Mouse (Mus musculus) small intestine, adult 2 months (tissue): ENCODE data around the gene Cyp2e1. TPM values are rescaled to one million over a fixed set of nuclear protein-coding genes. Genes with fewer than 3 reads are reported as not detected.

Experiments
- H3K27ac ChIP-seq: fragments of 200-500 bp; 2 replicates; pipeline ENCODE4 v1.5.1; 2012; ENCODE audit warnings: low read depth, low read length, control low read depth, inconsistent platforms; ENCODE audit not compliant: insufficient read depth
- H3K27me3 ChIP-seq: fragments of 200-500 bp; 2 replicates; pipeline ENCODE4 v1.6.1; 2012; ENCODE audit warnings: mild to moderate bottlenecking, moderate library complexity, low read length, inconsistent platforms; ENCODE audit not compliant: control insufficient read depth, insufficient read depth
- H3K36me3 ChIP-seq: fragments of 200-500 bp; 2 replicates; pipeline ENCODE4 v1.6.1; 2012; ENCODE audit warnings: mild to moderate bottlenecking, low read length, control low read depth, inconsistent platforms; ENCODE audit not compliant: control insufficient read depth, insufficient read depth
- H3K4me1 ChIP-seq: fragments of 200-500 bp; 2 replicates; pipeline ENCODE4 v1.6.1; 2012; ENCODE audit warnings: low read length, inconsistent platforms, mixed read lengths; ENCODE audit not compliant: control insufficient read depth, insufficient read depth, insufficient read length
- H3K4me3 ChIP-seq: fragments of 200-500 bp; 2 replicates; pipeline ENCODE4 v1.5.1; 2012; ENCODE audit warnings: low read depth, mild to moderate bottlenecking, control low read depth, inconsistent platforms, low read length, moderate library complexity
- CTCF ChIP-seq: fragments of 200-500 bp; IDR thresholded peaks from 2 replicates; pipeline ENCODE4 v1.5.1; 2012; ENCODE audit warnings: low read depth, mild to moderate bottlenecking, control low read depth, inconsistent platforms, low read length, moderate library complexity, mixed read lengths; ENCODE audit not compliant: insufficient replicate concordance, insufficient read length; ENCODE audit errors: extremely low read depth
- POLR2A ChIP-seq: fragments of 200-500 bp; IDR thresholded peaks from 2 replicates; pipeline ENCODE4 v1.6.1; 2012; ENCODE audit warnings: low read depth, mild to moderate bottlenecking, control low read depth, inconsistent platforms, low read length, moderate library complexity
- WGBS: fragments of 180-500 bp; shearing (Covaris S2); methylation state at CpG from one replicate; pipeline ENCODE4 v1.1.7; 2018; 5-methylcytosine and 5-hydroxymethylcytosine counted together
- polyA plus RNA-seq: library from polyadenylated mRNA; depleted of rRNA; stranded (reverse); fragments of >200 nt; gene quantifications from 2 replicates; pipeline ENCODE4 v1.2.3, GENCODE M21; 2012; rRNA removed

Gene Cyp2e1
- polyA plus RNA-seq, 1 experiment = 0.09 TPM

GRCm38 (mm10) chr7:140810496-140810895 is 47.0 kb downstream of the Cyp2e1 start:
- Histone ChIP-seq H3K4me1 (no peaks in the 10 kb centered on the region), H3K4me3 (no peak overlapping the region), H3K27me3 (no peaks in the 10 kb centered on the region), H3K27ac (no peak overlapping the region), H3K36me3 (no peaks in the 10 kb centered on the region)
- no peak for TF ChIP-seq POLR2A
- no peak for TF ChIP-seq CTCF
- 90% methylated on average over 6 of the region's 6 CpGs for WGBS

- H3K36me3 ChIP-seq = no peaks in the 10 kb centered on the region
- no peaks in the 10 kb centered on the region; the same call in 1 of the 2 replicates for H3K27me3 ChIP-seq
- 89% methylated on average over 13 of the region's 13 CpGs for WGBS
- TF ChIP-seq CTCF (no peak), POLR2A (no peak)
- H3K4me1 ChIP-seq = no peaks in the 10 kb centered on the region
- no peak overlapping the region for H3K27ac ChIP-seq
- H3K4me3 ChIP-seq = no peak overlapping the region
Observed at GRCm38 (mm10) chr7:140811714-140812113, 48.2 kb downstream of the Cyp2e1 start.

GRCm38 (mm10) chr7:140812850-140813249 is 49.3 kb downstream of the Cyp2e1 start:
- Histone ChIP-seq H3K27ac (no peak overlapping the region), H3K36me3 (no peaks in the 10 kb centered on the region), H3K4me3 (no peak overlapping the region), H3K4me1 (no peaks in the 10 kb centered on the region), H3K27me3 (no peaks in the 10 kb centered on the region; the same call in 1 of the 2 replicates)
- no peak for TF ChIP-seq CTCF
- TF ChIP-seq POLR2A = no peak
- WGBS = 82% methylated on average over 12 of the region's 12 CpGs

GRCm38 (mm10) chr7:140820173-140820572 is 56.6 kb downstream of the Cyp2e1 start:
- Histone ChIP-seq H3K36me3 (no peaks in the 10 kb centered on the region), H3K4me1 (peaks cover 3% of the 10 kb centered on the region), H3K27me3 (no peaks in the 10 kb centered on the region; the same call in 1 of the 2 replicates), H3K4me3 (no peak overlapping the region), H3K27ac (no peak overlapping the region)
- TF ChIP-seq CTCF = no peak
- no peak for TF ChIP-seq POLR2A
- 52% methylated on average over 4 of the region's 4 CpGs for WGBS

GRCm38 (mm10) chr7:140821305-140821652 is 57.7 kb downstream of the Cyp2e1 start:
- H3K4me3 ChIP-seq = no peak overlapping the region
- H3K4me1 ChIP-seq = peaks cover 3% of the 10 kb centered on the region
- H3K27ac ChIP-seq = no peak overlapping the region
- WGBS = 54% methylated on average over 5 of the region's 5 CpGs
- H3K36me3 ChIP-seq = no peaks in the 10 kb centered on the region
- H3K27me3 ChIP-seq = no peaks in the 10 kb centered on the region; the same call in 1 of the 2 replicates
- TF ChIP-seq CTCF (no peak), POLR2A (no peak)

- H3K4me3 ChIP-seq = peak within 1 kb of the TSS; percentile 59
- peaks cover 3% of the 10 kb centered on the region for H3K4me1 ChIP-seq
- TF ChIP-seq POLR2A (no peak), CTCF (no peak)
- 6% methylated on average over 21 of the region's 21 CpGs for WGBS
- H3K36me3 ChIP-seq = no peaks in the 10 kb centered on the region
- H3K27ac ChIP-seq = no peak within 1 kb of the TSS
- H3K27me3 ChIP-seq = no peaks in the 10 kb centered on the region; the same call in 1 of the 2 replicates
Observed at GRCm38 (mm10) chr7:140821653-140822329, 58.3 kb downstream of the Cyp2e1 start, which contains the start of gene Zfp941. Zfp941 (minus strand) TSS chr7:140822178.

- no peak overlapping the region for H3K4me3 ChIP-seq
- TF ChIP-seq CTCF = no peak
- no peak for TF ChIP-seq POLR2A
- WGBS = 88% methylated on average over 4 of the region's 4 CpGs
Observed at GRCm38 (mm10) chr7:140822731-140823130, 59.2 kb downstream of the Cyp2e1 start.

More at GRCm38 (mm10) chr7:140822731-140823130, 59.2 kb downstream of the Cyp2e1 start:
- H3K4me1 ChIP-seq = peaks cover 3% of the 10 kb centered on the region
- no peak overlapping the region for H3K27ac ChIP-seq
- no peaks in the 10 kb centered on the region; the same call in 1 of the 2 replicates for H3K27me3 ChIP-seq
- H3K36me3 ChIP-seq = no peaks in the 10 kb centered on the region

Other genes starting within 250 kb of the Cyp2e1 start
- gene Olfr538, start 195.9 kb upstream of the Cyp2e1 start, polyA plus RNA-seq = not detected in 2 replicates
- gene Olfr46, start 162.5 kb upstream of the Cyp2e1 start, polyA plus RNA-seq = not detected in 2 replicates
- not detected in 2 replicates for gene Olfr61, start 134.8 kb upstream of the Cyp2e1 start, polyA plus RNA-seq
- not detected in 2 replicates for gene Olfr53, start 117.3 kb upstream of the Cyp2e1 start, polyA plus RNA-seq
- gene Olfr539, start 103.8 kb upstream of the Cyp2e1 start, polyA plus RNA-seq = not detected in 2 replicates
- not detected in 2 replicates for gene Olfr45, start 81.8 kb upstream of the Cyp2e1 start, polyA plus RNA-seq
- not detected in 2 replicates for gene Olfr541, start 66.5 kb upstream of the Cyp2e1 start, polyA plus RNA-seq
- gene Syce1, start 24.1 kb downstream of the Cyp2e1 start, polyA plus RNA-seq = not detected in 2 replicates
- gene Zfp941, start 58.4 kb downstream of the Cyp2e1 start, polyA plus RNA-seq = not detected in 2 replicates
- gene Urah, start 71.3 kb downstream of the Cyp2e1 start, polyA plus RNA-seq = 36.7 and 37.3 TPM in 2 replicates
- not detected in 2 replicates for gene Scgb1c1, start 81.8 kb downstream of the Cyp2e1 start, polyA plus RNA-seq
- gene Odf3, start 84.1 kb downstream of the Cyp2e1 start, polyA plus RNA-seq = not detected in 2 replicates
- gene Gm45785, start 92.6 kb downstream of the Cyp2e1 start, polyA plus RNA-seq = not detected in 2 replicates
- gene Ric8a, start 93.2 kb downstream of the Cyp2e1 start, polyA plus RNA-seq = 47.5 and 95.5 TPM in 2 replicates
- 10.4 and 17.1 TPM in 2 replicates for gene Bet1l, start 93.8 kb downstream of the Cyp2e1 start, polyA plus RNA-seq
- gene Psmd13, start 118.2 kb downstream of the Cyp2e1 start, polyA plus RNA-seq = 33.5 and 55.7 TPM in 2 replicates
- gene Sirt3, start 118.6 kb downstream of the Cyp2e1 start, polyA plus RNA-seq = 13.6 and 20.4 TPM in 2 replicates
- 1.1 and 1.2 TPM in 2 replicates for gene Cox8b, start 136.7 kb downstream of the Cyp2e1 start, polyA plus RNA-seq
- 45.0 and 110 TPM in 2 replicates for gene Nlrp6, start 157.2 kb downstream of the Cyp2e1 start, polyA plus RNA-seq
- gene Pgghg, start 177.7 kb downstream of the Cyp2e1 start, polyA plus RNA-seq = 10.8 and 15.1 TPM in 2 replicates
- gene Ifitm5, start 186.6 kb downstream of the Cyp2e1 start, polyA plus RNA-seq = 0.56 and 0.87 TPM in 2 replicates
- gene Gm45717, start 192.2 kb downstream of the Cyp2e1 start, polyA plus RNA-seq = 1.1 TPM in 1 of 2 replicates, not detected in the other
- 263 and 363 TPM in 2 replicates for gene Ifitm2, start 192.2 kb downstream of the Cyp2e1 start, polyA plus RNA-seq
- gene Ifitm1, start 203.5 kb downstream of the Cyp2e1 start, polyA plus RNA-seq = 107 and 120 TPM in 2 replicates
- 101 and 147 TPM in 2 replicates for gene Ifitm3, start 247.0 kb downstream of the Cyp2e1 start, polyA plus RNA-seq